ENCODE assay signal across 8 mouse cellular contexts in the genomic region with DNA sequence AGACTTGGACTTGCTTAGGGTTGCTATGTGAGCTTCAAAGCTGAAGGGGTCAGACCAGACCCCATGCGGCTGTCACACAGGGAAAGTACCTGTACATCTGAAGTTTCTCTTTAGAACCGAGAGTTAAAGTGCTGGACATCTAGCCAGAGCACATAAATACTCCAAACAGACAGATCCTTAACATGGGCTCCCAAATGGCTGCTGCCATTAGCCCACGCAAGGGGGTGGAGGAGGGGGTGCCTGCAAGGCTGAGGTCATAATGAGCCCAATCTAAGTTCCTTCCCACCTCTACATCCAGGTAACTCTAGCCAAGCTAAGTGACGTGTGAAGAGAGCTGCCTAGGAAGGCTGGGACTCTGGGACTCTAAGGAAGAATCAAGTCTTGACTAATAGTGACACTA. TPM values are rescaled to one million over a fixed set of nuclear protein-coding genes. Genes with fewer than 3 reads are reported as not detected.
DNase-seq lines count a peak whose midpoint lies in the region; ATAC-seq and TF ChIP-seq lines count a peak whose summit lies in the region.
"Had no signal": no experiment of that assay in that cellular context is flagged by ENCODE, and none has a peak within 500 bp of the region (broad histone marks: within the 10 kb centered on the region; RNA-seq: fewer than 3 reads in every experiment).

Gene Actl10 (plus strand): TSS at position 301 of the 400 bp plus-strand sequence.

- H3K9ac ChIP-seq in forebrain, embryonic 11.5 days (ENCODE audit: low read length) = peak within 1 kb of the TSS; percentile 8
- H3K9ac ChIP-seq in intestine, embryonic 16.5 days (ENCODE audit: low read depth, low read length) = no peak within 1 kb of the TSS
- H3K9ac ChIP-seq in neural tube, embryonic 13.5 days = peak within 1 kb of the TSS; percentile 43; the same call in 1 of the 2 replicates

- peaks cover 18% of the 10 kb centered on the region for H3K27me3 ChIP-seq in forebrain, embryonic 11.5 days (ENCODE audit: control insufficient read depth, insufficient read depth, low read length)
- H3K27me3 ChIP-seq in intestine, embryonic 16.5 days (replicated peaks; ENCODE audit: control insufficient read depth, insufficient read depth, low read length) = peaks cover 11% of the 10 kb centered on the region
- H3K27me3 ChIP-seq in neural tube, embryonic 13.5 days = peaks cover 28% of the 10 kb centered on the region

- no peak for TF ChIP-seq CTCF in layer of hippocampus, adult 2 months (conservative IDR thresholded peaks at IDR 0.05)

- peak within 1 kb of the TSS; percentile 62 for H3K27ac ChIP-seq in layer of hippocampus, adult 2 months
- no peak within 1 kb of the TSS for H3K27ac ChIP-seq in forebrain, embryonic 11.5 days (ENCODE audit: low read depth, low read length)
- no peak within 1 kb of the TSS for H3K27ac ChIP-seq in intestine, embryonic 16.5 days (ENCODE audit: low read length)
- peak within 1 kb of the TSS; percentile 49 for H3K27ac ChIP-seq in neural tube, embryonic 13.5 days (replicated peaks)

- 0 out of 2 replicates have a peak within 1 kb of the TSS, but pooled peaks have one; percentile 8 for H3K4me2 ChIP-seq in forebrain, embryonic 11.5 days (ENCODE audit: low read depth, low read length, severe bottlenecking)
- peak within 1 kb of the TSS; percentile 28 for H3K4me2 ChIP-seq in intestine, embryonic 16.5 days (ENCODE audit: low read depth, low read length)
- peak within 1 kb of the TSS; percentile 39 for H3K4me2 ChIP-seq in neural tube, embryonic 13.5 days

- H3K36me3 ChIP-seq in forebrain, embryonic 11.5 days (ENCODE audit: control insufficient read depth, insufficient read depth, low read length) = no peaks in the 10 kb centered on the region
- H3K36me3 ChIP-seq in intestine, embryonic 16.5 days (ENCODE audit: control insufficient read depth, insufficient read depth, low read length) = no peaks in the 10 kb centered on the region
- H3K36me3 ChIP-seq in neural tube, embryonic 13.5 days = no peaks in the 10 kb centered on the region

- WGBS in forebrain, embryonic 11.5 days = 82% methylated on average over 4 of the region's 4 CpGs
- WGBS in intestine, embryonic 16.5 days = 80% methylated on average over 4 of the region's 4 CpGs
- WGBS in neural tube, embryonic 13.5 days = 79% methylated on average over 4 of the region's 4 CpGs

- ATAC-seq in forebrain, embryonic 11.5 days (replicated peaks; ENCODE audit: low FRiP score) = no peak
- ATAC-seq in intestine, embryonic 16.5 days = no peak
- no peak for ATAC-seq in neural tube, embryonic 13.5 days (ENCODE audit: low read depth)
- ATAC-seq in frontal cortex, adult (ENCODE audit: low TSS enrichment) = no peak

- H3K4me3 ChIP-seq in layer of hippocampus, adult 2 months = peak within 1 kb of the TSS; percentile 43
- no peak within 1 kb of the TSS for H3K4me3 ChIP-seq in forebrain, embryonic 11.5 days (ENCODE audit: low read depth, low read length)
- H3K4me3 ChIP-seq in intestine, embryonic 16.5 days (ENCODE audit: low read length) = peak within 1 kb of the TSS; percentile 2; the same call in 1 of the 2 replicates
- peak within 1 kb of the TSS; percentile 9; the same call in 1 of the 2 replicates for H3K4me3 ChIP-seq in neural tube, embryonic 13.5 days

- no peaks in the 10 kb centered on the region for H3K9me3 ChIP-seq in forebrain, embryonic 11.5 days (ENCODE audit: control insufficient read depth, low read length)
- H3K9me3 ChIP-seq in intestine, embryonic 16.5 days (ENCODE audit: control insufficient read depth, low read length) = no peaks in the 10 kb centered on the region
- no peaks in the 10 kb centered on the region for H3K9me3 ChIP-seq in neural tube, embryonic 13.5 days

- no peak for DNase-seq in layer of hippocampus, adult 2 months (ENCODE audit: low spot score in 2 of 2)
- no peak for DNase-seq in layer of hippocampus, postnatal 25 days (ENCODE audit: extremely low spot score in 1 of 2, low spot score in 1 of 2)
- DNase-seq in forebrain, embryonic 11.5 days (ENCODE audit: low spot score) = peak; percentile 49
- no peak for DNase-seq in testis, postnatal 14 days (ENCODE audit: low spot score)

- H3K4me1 ChIP-seq in forebrain, embryonic 11.5 days (replicated peaks; ENCODE audit: control insufficient read depth, insufficient read depth, low read length) = peaks cover 19% of the 10 kb centered on the region
- H3K4me1 ChIP-seq in intestine, embryonic 16.5 days (ENCODE audit: control insufficient read depth, insufficient read depth, low read length) = peaks cover 13% of the 10 kb centered on the region
- peaks cover 45% of the 10 kb centered on the region for H3K4me1 ChIP-seq in neural tube, embryonic 13.5 days (replicated peaks)

RNA-seq across cellular contexts. Expression of gene Actl10, which starts in this region (rescaled TPM):
- not detected for total RNA-seq in layer of hippocampus, adult 2 months (2021)
- not detected for total RNA-seq in layer of hippocampus, postnatal 25 days (2021)
- 0.41 and 0.77 TPM in 2 replicates for polyA plus RNA-seq in forebrain, embryonic 11.5 days (2014; fragmentation: Nextera tagmentation; extraction: Ambion mirVana)
- 0.09 TPM in 1 of 2 replicates, not detected in the other for polyA plus RNA-seq in intestine, embryonic 16.5 days (2015; fragmentation: Nextera tagmentation; extraction: Ambion mirVana)
- polyA plus RNA-seq in neural tube, embryonic 13.5 days (2015; fragmentation: Nextera tagmentation; extraction: Ambion mirVana) = 0.33 and 0.59 TPM in 2 replicates
- total RNA-seq: left cerebral cortex, postnatal 36 days had no signal

Comparison
In these comparisons a context has a peak if more than half of its experiments do, and no peak if none do; other contexts are left out.
1. Peak in DNase-seq, H3K9ac ChIP-seq and H3K4me2 ChIP-seq in forebrain, embryonic 11.5 days; RNA of the gene not detected or under 1 TPM.
2. H3K27ac ChIP-seq: peak in layer of hippocampus, adult 2 months (single experiment) and neural tube, embryonic 13.5 days (single experiment); none in forebrain, embryonic 11.5 days (single experiment) and intestine, embryonic 16.5 days (single experiment).
3. Peak in every context shown above with its lines, with median percentiles within 50 percentile points of each other: H3K4me2 ChIP-seq.